Mouse (Mus musculus) stomach, embryonic 16.5 days (tissue): ENCODE measurements around the gene Best1. TPM values are rescaled to one million over a fixed set of nuclear protein-coding genes. Genes with fewer than 3 reads are reported as not detected.
A peak's percentile ranks its signal among the peaks of the same experiment; 100 is the strongest.

Source experiments
- ATAC-seq: fragments of 200-750 bp; cut with Nextera tagmentation; 2 replicates; pipeline ENCODE4 v1.8.0; 2017; ENCODE audit warnings: moderate number of reproducible peaks, moderate TSS enrichment; ENCODE audit not compliant: insufficient read depth, low FRiP score
- H3K27ac ChIP-seq: fragments of 300-500 bp; sonication (generic); 2 replicates; pipeline ENCODE4 v1.5.1; 2014; ENCODE audit warnings: low read length
- H3K27me3 ChIP-seq: fragments of 300-500 bp; sonication (generic); 2 replicates; pipeline ENCODE4 v1.6.1; 2014; ENCODE audit warnings: low read length, control low read depth, mixed read lengths; ENCODE audit not compliant: control insufficient read depth, insufficient read depth
- H3K36me3 ChIP-seq: fragments of 300-500 bp; sonication (generic); 2 replicates; pipeline ENCODE4 v1.6.1; 2014; ENCODE audit warnings: low read length; ENCODE audit not compliant: control insufficient read depth, insufficient read depth
- H3K4me1 ChIP-seq: fragments of 300-500 bp; sonication (generic); 2 replicates; pipeline ENCODE4 v1.6.1; 2014; ENCODE audit warnings: low read length, control low read depth, mixed read lengths; ENCODE audit not compliant: control insufficient read depth, insufficient read depth
- H3K4me2 ChIP-seq: fragments of 300-500 bp; sonication (generic); 2 replicates; pipeline ENCODE4 v1.6.1; 2014; ENCODE audit warnings: low read depth, low read length, mixed read lengths
- H3K4me3 ChIP-seq: fragments of 300-500 bp; sonication (generic); replicated peaks from 2 replicates; pipeline ENCODE4 v1.5.1; 2014; ENCODE audit warnings: mild to moderate bottlenecking, low read length
- H3K9ac ChIP-seq: fragments of 300-500 bp; sonication (generic); 2 replicates; pipeline ENCODE4 v1.6.1; 2014; ENCODE audit warnings: low read length
- H3K9me3 ChIP-seq: fragments of 300-500 bp; sonication (generic); replicated peaks from 2 replicates; pipeline ENCODE4 v1.6.1; 2016; ENCODE audit warnings: low read length, control low read depth; ENCODE audit not compliant: control insufficient read depth
- WGBS: fragments of 180-500 bp; shearing (Covaris S2); extraction: QIAGEN DNeasy Blood & Tissue Kit; methylation state at CpG from one replicate; pipeline ENCODE4 v1.1.7; 2014; 5-methylcytosine and 5-hydroxymethylcytosine counted together
- polyA plus RNA-seq: library from polyadenylated mRNA; unstranded; fragments of >200 nt; fragmentation: Nextera tagmentation; extraction: Ambion mirVana; gene quantifications from 2 replicates; pipeline ENCODE4 v1.2.1, GENCODE M21; 2015

Gene Best1
- 0.61 and 0.64 TPM in 2 replicates for polyA plus RNA-seq

GRCm38 (mm10) chr19:10001206-10001969 is at the start of gene Best1, which contains the start of gene Rab3il1:
Best1 (minus strand) TSS chr19:10001633.
Rab3il1 (plus strand) TSS chr19:10001669.
- no peak for ATAC-seq
- no peak within 1 kb of the TSS for H3K4me3 ChIP-seq

GRCm38 (mm10) chr19:10050438-10050837 is 49.0 kb upstream of the Best1 start:
- peak; percentile 44; the same call in 1 of the 2 replicates for ATAC-seq

More at GRCm38 (mm10) chr19:10001206-10001969, at the start of gene Best1, which contains the start of gene Rab3il1:
- Histone ChIP-seq H3K9me3 (no peaks in the 10 kb centered on the region; the same call in 1 of the 2 replicates), H3K4me2 (no peak within 1 kb of the TSS), H3K27ac (no peak within 1 kb of the TSS), H3K9ac (no peak within 1 kb of the TSS), H3K4me1 (no peaks in the 10 kb centered on the region), H3K27me3 (no peaks in the 10 kb centered on the region), H3K36me3 (no peaks in the 10 kb centered on the region)
- WGBS, result 77% methylated on average over 7 of the region's 7 CpGs

DNA sequence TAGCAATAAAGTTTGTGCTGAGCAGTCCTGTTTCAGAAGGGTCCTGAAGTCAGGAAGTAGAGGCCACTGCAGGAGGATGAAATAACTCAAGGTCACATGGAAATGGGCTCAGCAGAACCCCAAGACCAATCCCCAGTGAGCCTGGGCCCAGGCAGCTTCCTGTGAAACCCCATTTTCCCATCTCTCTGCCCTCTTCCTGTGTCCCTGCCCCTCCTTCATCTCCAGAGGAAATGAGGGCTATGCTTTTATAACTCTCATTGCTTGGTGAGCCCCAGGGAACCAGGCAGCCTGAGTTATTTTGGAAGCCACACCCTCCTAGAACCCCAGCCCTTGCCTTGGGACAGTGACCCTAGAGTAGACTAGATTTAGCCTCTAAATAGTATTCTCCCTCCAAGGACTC is 48.1 kb upstream of the Best1 start:
- no peak for ATAC-seq
- Histone ChIP-seq H3K27me3 (no peaks in the 10 kb centered on the region), H3K27ac (no peak overlapping the region; the same call in 1 of the 2 replicates), H3K4me3 (no peak overlapping the region), H3K4me1 (peaks cover 17% of the 10 kb centered on the region), H3K9me3 (no peaks in the 10 kb centered on the region), H3K4me2 (no peak overlapping the region), H3K36me3 (no peaks in the 10 kb centered on the region; the same call in 1 of the 2 replicates), H3K9ac (no peak overlapping the region)

More at GRCm38 (mm10) chr19:10050438-10050837, 49.0 kb upstream of the Best1 start:
- H3K4me3 ChIP-seq, result no peak overlapping the region
- H3K9me3 ChIP-seq, result no peaks in the 10 kb centered on the region
- no peak overlapping the region for H3K4me2 ChIP-seq
- 58% methylated on average over 2 of the region's 2 CpGs for WGBS
- H3K9ac ChIP-seq, result no peak overlapping the region
- H3K4me1 ChIP-seq, result peaks cover 17% of the 10 kb centered on the region
- H3K27me3 ChIP-seq, result no peaks in the 10 kb centered on the region
- no peaks in the 10 kb centered on the region; the same call in 1 of the 2 replicates for H3K36me3 ChIP-seq
- peak overlapping the region; percentile 59 for H3K27ac ChIP-seq

- 33% methylated on average over 3 of the region's 3 CpGs for WGBS
- ATAC-seq, result no peak
Observed at GRCm38 (mm10) chr19:10046983-10047382, 45.5 kb upstream of the Best1 start.

GRCm38 (mm10) chr19:10046346-10046745 is 44.9 kb upstream of the Best1 start:
- 62% methylated on average over 4 of the region's 4 CpGs for WGBS
- H3K27me3 ChIP-seq, result no peaks in the 10 kb centered on the region
- no peak overlapping the region for H3K27ac ChIP-seq
- peaks cover 36% of the 10 kb centered on the region for H3K4me1 ChIP-seq
- no peaks in the 10 kb centered on the region for H3K9me3 ChIP-seq
- no peak for ATAC-seq
- H3K9ac ChIP-seq, result peak overlapping the region; percentile 51; the same call in 1 of the 2 replicates
- H3K4me3 ChIP-seq, result no peak overlapping the region
- no peak overlapping the region for H3K4me2 ChIP-seq
- H3K36me3 ChIP-seq, result no peaks in the 10 kb centered on the region

More at GRCm38 (mm10) chr19:10046983-10047382, 45.5 kb upstream of the Best1 start:
- Histone ChIP-seq H3K27ac (no peak overlapping the region), H3K36me3 (no peaks in the 10 kb centered on the region), H3K9me3 (no peaks in the 10 kb centered on the region), H3K9ac (peak overlapping the region; percentile 47; the same call in 1 of the 2 replicates), H3K4me3 (no peak overlapping the region), H3K4me2 (no peak overlapping the region), H3K27me3 (no peaks in the 10 kb centered on the region), H3K4me1 (peaks cover 35% of the 10 kb centered on the region)

- no peak overlapping the region for H3K27ac ChIP-seq
- H3K9me3 ChIP-seq, result no peaks in the 10 kb centered on the region
- no peak for ATAC-seq
- no peaks in the 10 kb centered on the region for H3K36me3 ChIP-seq
- H3K9ac ChIP-seq, result no peak overlapping the region
- H3K27me3 ChIP-seq, result no peaks in the 10 kb centered on the region
- no peak overlapping the region for H3K4me3 ChIP-seq
- H3K4me1 ChIP-seq, result peaks cover 41% of the 10 kb centered on the region
- H3K4me2 ChIP-seq, result no peak overlapping the region
- WGBS, result 75% methylated on average over 2 of the region's 2 CpGs
Observed at GRCm38 (mm10) chr19:10045707-10046106, 44.3 kb upstream of the Best1 start.

- no peak overlapping the region for H3K9ac ChIP-seq
- no peaks in the 10 kb centered on the region for H3K27me3 ChIP-seq
- no peaks in the 10 kb centered on the region for H3K36me3 ChIP-seq
- H3K4me3 ChIP-seq, result no peak overlapping the region
- no peak overlapping the region for H3K27ac ChIP-seq
- ATAC-seq, result no peak
- H3K9me3 ChIP-seq, result no peaks in the 10 kb centered on the region
- H3K4me2 ChIP-seq, result peak overlapping the region; percentile 95; the same call in 1 of the 2 replicates
- peaks cover 45% of the 10 kb centered on the region for H3K4me1 ChIP-seq
Observed at GRCm38 (mm10) chr19:10043643-10044042, 42.2 kb upstream of the Best1 start.

GRCm38 (mm10) chr19:10042816-10043215 is 41.4 kb upstream of the Best1 start:
- Histone ChIP-seq H3K4me1 (peaks cover 48% of the 10 kb centered on the region), H3K9me3 (no peaks in the 10 kb centered on the region), H3K4me2 (peak overlapping the region; percentile 95), H3K4me3 (peak overlapping the region; percentile 73), H3K27ac (no peak overlapping the region), H3K9ac (no peak overlapping the region), H3K36me3 (no peaks in the 10 kb centered on the region), H3K27me3 (no peaks in the 10 kb centered on the region)
- ATAC-seq, result no peak
- WGBS, result 70% methylated on average over 4 of the region's 4 CpGs

- Histone ChIP-seq H3K27me3 (no peaks in the 10 kb centered on the region), H3K9ac (peak overlapping the region; percentile 77), H3K4me3 (peak overlapping the region; percentile 73), H3K9me3 (no peaks in the 10 kb centered on the region), H3K4me1 (peaks cover 46% of the 10 kb centered on the region), H3K4me2 (peak overlapping the region; percentile 95), H3K27ac (peak overlapping the region; percentile 78), H3K36me3 (no peaks in the 10 kb centered on the region)
- peak; percentile 19; the same call in 1 of the 2 replicates for ATAC-seq
- 32% methylated on average over 6 of the region's 6 CpGs for WGBS
Observed at GRCm38 (mm10) chr19:10042232-10042631, 40.8 kb upstream of the Best1 start.
